Mouse (Mus musculus) kidney, postnatal 0 days (tissue): Measurements from ENCODE around the gene Slpi. TPM values are rescaled to one million over a fixed set of nuclear protein-coding genes. Genes with fewer than 3 reads are reported as not detected.
A peak's percentile ranks its signal among the peaks of the same experiment; 100 is the strongest.

Experiments used
- ATAC-seq: fragments of 200-750 bp; cut with Nextera tagmentation; replicated peaks from 2 replicates; pipeline ENCODE4 v1.8.0; 2017; ENCODE audit warnings: low read depth, moderate number of reproducible peaks, moderate TSS enrichment, moderate library complexity; ENCODE audit not compliant: low FRiP score
- DNase-seq: peaks from one replicate; pipeline ENCODE4 v3.0.0-alpha.2; 2016; ENCODE audit warnings: low spot score
- H3K27ac ChIP-seq: fragments of 300-500 bp; sonication (generic); 2 replicates; pipeline ENCODE4 v1.5.1; 2014; ENCODE audit warnings: mild to moderate bottlenecking
- H3K27me3 ChIP-seq: fragments of 300-500 bp; sonication (generic); 2 replicates; pipeline ENCODE4 v1.6.1; 2014; ENCODE audit warnings: low read length, mixed read lengths; ENCODE audit not compliant: insufficient read depth
- H3K36me3 ChIP-seq: fragments of 300-500 bp; sonication (generic); 2 replicates; pipeline ENCODE4 v1.6.1; 2014; ENCODE audit warnings: low read length, mixed read lengths; ENCODE audit not compliant: insufficient read depth
- H3K4me1 ChIP-seq: fragments of 300-500 bp; sonication (generic); replicated peaks from 2 replicates; pipeline ENCODE4 v1.6.1; 2014; ENCODE audit warnings: antibody characterized with exemption, low read length, mixed read lengths; ENCODE audit not compliant: insufficient read depth
- H3K4me2 ChIP-seq: fragments of 300-500 bp; sonication (generic); 2 replicates; pipeline ENCODE4 v1.6.1; 2014; ENCODE audit warnings: mild to moderate bottlenecking, low read length, moderate library complexity, mixed read lengths
- H3K4me3 ChIP-seq: fragments of 300-500 bp; sonication (generic); replicated peaks from 2 replicates; pipeline ENCODE4 v1.5.1; 2014; ENCODE audit warnings: low read depth, low read length
- H3K9ac ChIP-seq: fragments of 300-500 bp; sonication (generic); 2 replicates; pipeline ENCODE4 v1.6.1; 2014; ENCODE audit warnings: low read depth, low read length
- H3K9me3 ChIP-seq: fragments of 300-500 bp; sonication (generic); replicated peaks from 2 replicates; pipeline ENCODE4 v1.6.1; 2016; ENCODE audit warnings: low read length, inconsistent platforms, mixed read lengths
- CTCF ChIP-seq: IDR thresholded peaks from 2 replicates; pipeline ENCODE4 v1.5.1; 2016; ENCODE audit warnings: antibody characterized with exemption, low read depth, mild to moderate bottlenecking, moderate library complexity
- WGBS: fragments of 180-500 bp; shearing (Covaris S2); extraction: QIAGEN DNeasy Blood & Tissue Kit; methylation state at CpG from one replicate; pipeline ENCODE4 v1.1.7; 2014; 5-methylcytosine and 5-hydroxymethylcytosine counted together
- polyA plus RNA-seq: library from polyadenylated mRNA; unstranded; fragments of >200 nt; fragmentation: Nextera tagmentation; extraction: Ambion mirVana; gene quantifications from 2 replicates; pipeline ENCODE4 v1.2.1, GENCODE M21; 2015

The Slpi gene
- polyA plus RNA-seq, 1 experiment from 2014 or later: 9.6 TPM

- H3K9ac ChIP-seq: no peak overlapping the region
- no peak overlapping the region for H3K4me3 ChIP-seq
- DNase-seq (no peak), ATAC-seq (no peak)
- H3K27me3 ChIP-seq: no peaks in the 10 kb centered on the region
- WGBS: 24% methylated on average over 3 of the region's 3 CpGs
- peak overlapping the region; percentile 93 for H3K27ac ChIP-seq
- peaks cover 74% of the 10 kb centered on the region for H3K4me1 ChIP-seq
- TF ChIP-seq CTCF: no peak
- H3K36me3 ChIP-seq: 0 out of 2 replicates have a peak, but pooled peaks cover 3% of the 10 kb centered on the region
- no peaks in the 10 kb centered on the region for H3K9me3 ChIP-seq
- peak overlapping the region; percentile 63; the same call in 1 of the 2 replicates for H3K4me2 ChIP-seq
Observed at GRCm38 (mm10) chr2:164434681-164435080, 45.8 kb upstream of the Slpi start.

DNA sequence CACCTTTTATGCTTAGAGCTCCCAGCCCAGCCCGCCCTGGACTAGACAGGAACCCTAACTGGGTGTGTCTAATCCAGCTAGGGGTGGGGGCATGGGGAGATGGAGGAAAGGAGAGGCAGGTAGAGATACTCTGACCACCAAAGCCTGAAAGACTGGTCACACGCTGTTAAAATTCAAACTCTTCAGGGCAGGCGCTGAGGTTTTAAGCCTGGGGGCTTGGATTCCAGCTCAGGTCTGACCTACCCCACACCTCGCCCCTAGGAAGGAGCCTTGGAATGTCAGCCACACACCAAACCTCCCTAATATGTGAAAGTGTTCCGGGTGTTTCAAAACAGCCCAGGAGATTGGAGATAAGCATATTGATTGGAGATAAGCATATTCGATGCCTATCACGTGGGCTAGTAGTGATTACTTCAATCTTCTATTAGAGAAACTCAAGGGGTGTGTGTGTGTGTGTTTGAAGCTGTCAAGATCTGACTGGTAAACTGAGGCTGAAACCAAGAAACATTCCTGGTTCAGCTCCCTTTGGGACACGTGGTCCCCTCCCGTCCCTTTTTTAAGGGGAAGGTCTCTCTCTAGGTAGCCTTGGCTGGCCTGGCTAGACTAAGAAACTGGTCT lies 44.5 kb upstream of the Slpi start:
- WGBS: 53% methylated on average over 9 of the region's 9 CpGs
- H3K27ac ChIP-seq: peak overlapping the region; percentile 93
- peaks cover 71% of the 10 kb centered on the region for H3K4me1 ChIP-seq
- H3K4me3 ChIP-seq: no peak overlapping the region
- H3K4me2 ChIP-seq: peak overlapping the region; percentile 43
- TF ChIP-seq CTCF: no peak
- H3K27me3 ChIP-seq: no peaks in the 10 kb centered on the region
- H3K36me3 ChIP-seq: peaks cover 7% of the 10 kb centered on the region; the same call in 1 of the 2 replicates
- ATAC-seq: no peak
- H3K9me3 ChIP-seq: no peaks in the 10 kb centered on the region
- DNase-seq: no peak
- no peak overlapping the region for H3K9ac ChIP-seq

DNA sequence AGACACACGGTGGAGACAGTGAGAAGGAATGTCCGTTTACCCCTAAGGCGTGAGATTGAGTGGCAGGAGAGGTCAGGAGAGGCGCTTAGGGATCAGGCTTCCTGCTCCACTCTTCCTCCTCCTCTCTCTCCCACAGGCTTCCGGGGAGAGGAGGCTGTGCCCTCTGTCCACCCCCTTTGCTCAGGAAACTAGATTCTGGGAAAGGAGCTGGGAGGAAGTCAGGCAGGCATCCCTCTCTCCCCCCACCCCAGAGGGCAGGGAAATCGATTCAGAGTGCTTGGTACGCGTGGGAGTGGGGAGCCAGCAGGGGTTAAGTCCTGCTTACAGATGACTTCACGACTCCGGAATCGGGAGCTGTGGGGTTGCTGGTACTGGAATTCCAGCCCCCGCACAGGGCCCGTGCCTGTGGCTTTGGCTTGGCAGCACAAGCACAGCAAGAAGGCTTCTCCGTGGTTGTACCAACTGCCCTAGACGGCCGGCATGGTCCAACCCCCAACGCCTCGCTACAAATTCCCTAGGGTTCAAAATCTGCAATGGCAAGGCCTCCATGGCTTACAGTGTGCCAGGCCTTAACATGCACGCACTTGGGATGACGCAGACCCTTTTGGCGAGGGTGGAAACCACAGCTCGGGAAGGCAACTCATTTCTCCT lies 43.8 kb upstream of the Slpi start:
- Histone ChIP-seq H3K4me1 (peaks cover 69% of the 10 kb centered on the region), H3K4me3 (no peak overlapping the region)

GRCm38 (mm10) chr2:164431676-164432465 lies 43.0 kb upstream of the Slpi start:
- DNase-seq (no peak), ATAC-seq (no peak)
- Histone ChIP-seq H3K27ac (peak overlapping the region; percentile 93), H3K4me1 (peaks cover 62% of the 10 kb centered on the region), H3K4me3 (no peak overlapping the region), H3K9ac (peak overlapping the region; percentile 45; the same call in 1 of the 2 replicates), H3K4me2 (peak overlapping the region; percentile 43), H3K9me3 (no peaks in the 10 kb centered on the region), H3K36me3 (peaks cover 13% of the 10 kb centered on the region; the same call in 1 of the 2 replicates), H3K27me3 (no peaks in the 10 kb centered on the region)
- WGBS: 44% methylated on average over 9 of the region's 9 CpGs
- TF ChIP-seq CTCF: no peak

More for the DNA sequence above, 43.8 kb upstream of the Slpi start:
- no peak for TF ChIP-seq CTCF
- no peaks in the 10 kb centered on the region for H3K9me3 ChIP-seq
- no peaks in the 10 kb centered on the region for H3K27me3 ChIP-seq
- peak overlapping the region; percentile 45 for H3K9ac ChIP-seq
- ATAC-seq: 0 out of 2 replicates have a peak, but pooled peaks have one; percentile 4
- H3K36me3 ChIP-seq: peaks cover 10% of the 10 kb centered on the region; the same call in 1 of the 2 replicates
- H3K4me2 ChIP-seq: peak overlapping the region; percentile 43
- H3K27ac ChIP-seq: peak overlapping the region; percentile 93
- DNase-seq: peak; percentile 87
- WGBS: 11% methylated on average over 22 of the region's 22 CpGs

GRCm38 (mm10) chr2:164430697-164431096 lies 41.8 kb upstream of the Slpi start:
- H3K4me1 ChIP-seq: peaks cover 52% of the 10 kb centered on the region
- H3K27me3 ChIP-seq: no peaks in the 10 kb centered on the region
- peak; percentile 53 for TF ChIP-seq CTCF
- H3K9me3 ChIP-seq: no peaks in the 10 kb centered on the region
- H3K27ac ChIP-seq: peak overlapping the region; percentile 93
- H3K4me2 ChIP-seq: peak overlapping the region; percentile 38
- H3K4me3 ChIP-seq: no peak overlapping the region
- 8% methylated on average over 7 of the region's 7 CpGs for WGBS
- 0 out of 2 replicates have a peak overlapping the region, but pooled peaks have one; percentile 35 for H3K9ac ChIP-seq
- ATAC-seq (peak; percentile 56; the same call in 1 of the 2 replicates), DNase-seq (no peak)
- peaks cover 17% of the 10 kb centered on the region; the same call in 1 of the 2 replicates for H3K36me3 ChIP-seq
